Mouse (Mus musculus) forebrain, embryonic 16.5 days (tissue): ENCODE data around the gene Zfp593. TPM values are rescaled to one million over a fixed set of nuclear protein-coding genes. Genes with fewer than 3 reads are reported as not detected.
A peak's percentile ranks its signal among the peaks of the same experiment; 100 is the strongest.

Experiments used
- ATAC-seq: fragments of 200-750 bp; cut with Nextera tagmentation; 2 replicates; pipeline ENCODE4 v1.8.0; 2017; ENCODE audit warnings: mild to moderate bottlenecking, moderate library complexity
- H3K27ac ChIP-seq: fragments of 300-500 bp; sonication (generic); 2 replicates; pipeline ENCODE4 v1.5.1; 2014; ENCODE audit warnings: low read length, control low read depth
- H3K27me3 ChIP-seq: fragments of 300-500 bp; sonication (generic); replicated peaks from 2 replicates; pipeline ENCODE4 v1.6.1; 2014; ENCODE audit warnings: low read length; ENCODE audit not compliant: control insufficient read depth, insufficient read depth
- H3K36me3 ChIP-seq: fragments of 300-500 bp; sonication (generic); 2 replicates; pipeline ENCODE4 v1.6.1; 2014; ENCODE audit not compliant: control insufficient read depth, insufficient read depth
- H3K4me1 ChIP-seq: fragments of 300-500 bp; sonication (generic); replicated peaks from 2 replicates; pipeline ENCODE4 v1.6.1; 2014; ENCODE audit warnings: low read length; ENCODE audit not compliant: control insufficient read depth, insufficient read depth
- H3K4me2 ChIP-seq: fragments of 300-500 bp; sonication (generic); 2 replicates; pipeline ENCODE4 v1.6.1; 2014; ENCODE audit warnings: mild to moderate bottlenecking, low read length, control low read depth
- H3K4me3 ChIP-seq: fragments of 300-500 bp; sonication (generic); replicated peaks from 2 replicates; pipeline ENCODE4 v1.5.1; 2014; ENCODE audit warnings: mild to moderate bottlenecking, low read length, control low read depth
- H3K9ac ChIP-seq: fragments of 300-500 bp; sonication (generic); replicated peaks from 2 replicates; pipeline ENCODE4 v1.6.1; 2014; ENCODE audit warnings: low read depth, low read length, control low read depth
- H3K9me3 ChIP-seq: fragments of 300-500 bp; sonication (generic); 2 replicates; pipeline ENCODE4 v1.6.1; 2016; ENCODE audit warnings: low read length; ENCODE audit not compliant: control insufficient read depth
- WGBS: fragments of 180-500 bp; shearing (Covaris S2); extraction: QIAGEN DNeasy Blood & Tissue Kit; methylation state at CpG from one replicate; pipeline ENCODE4 v1.1.7; 2014; 5-methylcytosine and 5-hydroxymethylcytosine counted together
- polyA plus RNA-seq: library from polyadenylated mRNA; unstranded; fragments of >200 nt; fragmentation: Nextera tagmentation; extraction: Ambion mirVana; gene quantifications from 2 replicates; pipeline ENCODE4 v1.2.1, GENCODE M21; 2015

The Zfp593 gene
- polyA plus RNA-seq = 17.1 TPM in 2 replicates

DNA sequence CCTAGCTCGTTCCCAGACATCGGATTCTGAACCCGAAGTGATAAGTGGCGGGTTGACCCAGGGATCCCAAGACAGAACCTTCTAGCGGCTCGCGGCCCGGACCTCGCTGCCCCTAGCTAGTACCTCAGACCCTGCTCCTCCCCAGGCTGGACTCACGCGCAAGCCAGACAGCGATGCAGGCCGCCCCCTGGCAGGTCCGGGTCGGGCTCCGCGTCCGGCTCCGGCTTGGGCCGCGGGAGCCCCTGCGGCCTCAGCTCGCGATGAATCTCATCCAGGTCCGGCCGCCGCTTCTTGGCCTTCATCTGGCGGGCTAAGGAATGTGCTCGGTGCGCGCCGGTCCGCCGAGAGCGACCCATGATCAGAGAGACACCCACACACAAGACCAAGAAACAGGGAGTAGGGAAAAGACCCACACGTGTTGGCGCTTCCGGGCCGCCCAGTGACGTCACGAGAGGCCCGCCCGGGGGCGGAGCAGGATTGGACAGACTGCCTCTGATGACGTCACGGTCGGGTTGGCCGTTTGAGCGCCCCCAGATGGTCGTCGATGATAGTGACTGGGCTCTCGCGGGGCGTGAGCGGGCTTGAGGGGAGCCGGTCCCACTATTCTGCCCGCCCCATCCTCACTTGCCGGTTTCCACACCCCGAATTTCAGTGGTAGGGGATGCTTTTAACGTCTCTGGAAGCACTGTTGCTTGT lies at the start of gene Zfp593:
TSS of gene Zfp593 (minus strand) at position 445 of the 696 bp plus-strand sequence.
- ATAC-seq = peak; percentile 73
- under 1% methylated on average over 60 of the region's 60 CpGs for WGBS
- peak within 1 kb of the TSS; percentile 72 for H3K9ac ChIP-seq
- H3K27me3 ChIP-seq = peaks cover 14% of the 10 kb centered on the region; the same call in 1 of the 2 replicates
- H3K9me3 ChIP-seq = no peaks in the 10 kb centered on the region
- H3K4me3 ChIP-seq = peak within 1 kb of the TSS; percentile 78
- H3K4me2 ChIP-seq = peak within 1 kb of the TSS; percentile 70
- H3K36me3 ChIP-seq = no peaks in the 10 kb centered on the region
- no peak within 1 kb of the TSS for H3K27ac ChIP-seq
- peaks cover 23% of the 10 kb centered on the region for H3K4me1 ChIP-seq

GRCm38 (mm10) chr4:134293692-134294163 lies 48.3 kb upstream of the Zfp593 start:
- Histone ChIP-seq H3K36me3 (no peaks in the 10 kb centered on the region), H3K4me1 (peaks cover under 1% of the 10 kb centered on the region; the same call in 1 of the 2 replicates), H3K9ac (no peak overlapping the region), H3K4me3 (no peak overlapping the region), H3K9me3 (0 out of 2 replicates have a peak, but pooled peaks cover 3% of the 10 kb centered on the region), H3K27ac (no peak overlapping the region), H3K4me2 (no peak overlapping the region), H3K27me3 (no peaks in the 10 kb centered on the region)
- WGBS = 70% methylated on average over 9 of the region's 9 CpGs
- ATAC-seq = no peak

GRCm38 (mm10) chr4:134293061-134293691 lies 47.8 kb upstream of the Zfp593 start:
- H3K27ac ChIP-seq = no peak overlapping the region
- peaks cover 6% of the 10 kb centered on the region for H3K4me1 ChIP-seq
- no peak overlapping the region for H3K9ac ChIP-seq
- no peaks in the 10 kb centered on the region for H3K36me3 ChIP-seq
- no peak overlapping the region for H3K4me2 ChIP-seq
- H3K4me3 ChIP-seq = no peak overlapping the region
- 0 out of 2 replicates have a peak, but pooled peaks cover 3% of the 10 kb centered on the region for H3K9me3 ChIP-seq
- 74% methylated on average over 18 of the region's 18 CpGs for WGBS
- no peaks in the 10 kb centered on the region for H3K27me3 ChIP-seq
- no peak for ATAC-seq

DNA sequence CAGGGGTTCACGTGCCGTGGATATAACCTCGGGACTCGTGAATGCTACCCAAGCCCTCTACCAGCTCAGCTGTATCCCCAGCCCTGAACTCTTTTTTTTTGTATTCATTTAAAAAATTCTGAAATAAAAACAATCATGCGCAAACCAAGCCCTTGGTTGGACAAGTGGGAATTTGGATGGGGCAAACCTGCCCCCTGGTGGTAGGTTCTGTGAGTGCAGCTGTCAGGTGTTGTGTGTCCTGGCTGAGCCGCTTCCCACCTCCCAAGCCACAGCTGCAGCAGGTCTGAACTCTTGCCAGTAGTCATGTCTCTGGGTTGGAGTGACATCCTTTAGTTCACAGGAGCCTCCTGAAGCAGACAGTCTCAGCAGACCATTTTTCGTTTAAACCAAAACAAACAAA lies 46.7 kb upstream of the Zfp593 start:
- Histone ChIP-seq H3K27me3 (no peaks in the 10 kb centered on the region), H3K9me3 (0 out of 2 replicates have a peak, but pooled peaks cover 3% of the 10 kb centered on the region), H3K27ac (no peak overlapping the region), H3K36me3 (no peaks in the 10 kb centered on the region), H3K9ac (no peak overlapping the region), H3K4me3 (no peak overlapping the region), H3K4me2 (no peak overlapping the region), H3K4me1 (peaks cover 8% of the 10 kb centered on the region)
- ATAC-seq = no peak
- 18% methylated on average over 7 of the region's 7 CpGs for WGBS

DNA sequence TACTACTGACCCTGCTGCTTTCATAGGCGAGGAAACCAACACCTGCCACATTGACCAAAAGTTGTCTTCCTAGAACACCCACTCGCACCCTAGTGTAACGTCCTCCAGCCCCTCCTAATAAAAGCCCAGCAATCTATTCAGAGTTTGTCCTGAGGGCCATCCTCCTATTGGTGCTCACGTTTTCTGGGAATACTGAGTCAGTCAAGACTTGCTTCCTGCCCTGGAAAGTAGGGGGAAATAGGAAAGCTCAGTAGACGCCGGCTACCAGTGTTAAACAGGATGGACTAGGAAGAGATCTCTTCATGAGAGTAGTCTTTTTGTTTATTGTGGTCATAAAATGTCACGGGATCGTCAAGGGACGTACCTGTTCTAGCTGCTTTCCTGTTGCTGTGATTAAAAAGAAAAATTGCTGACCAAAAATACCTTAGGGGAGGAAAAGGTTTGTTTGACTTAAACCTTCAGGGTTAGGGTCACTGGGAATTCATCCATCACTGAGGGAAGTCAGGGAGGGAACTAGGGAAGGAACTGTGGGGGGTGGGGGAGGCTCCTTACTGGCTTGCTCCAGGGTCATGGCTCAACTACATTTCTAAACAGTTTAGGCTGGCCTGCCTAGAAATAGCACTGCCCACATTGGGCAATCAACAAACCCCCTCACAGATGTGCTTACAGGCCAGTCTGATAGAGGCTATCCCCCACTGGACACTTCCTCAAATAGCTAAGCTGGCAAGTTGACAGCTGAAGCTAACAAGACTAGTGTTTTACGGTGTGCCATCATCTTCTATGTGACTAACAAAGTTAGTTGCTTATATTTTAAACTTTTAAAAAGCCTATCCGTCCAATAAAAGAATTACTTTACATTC lies 43.2 kb upstream of the Zfp593 start:
- no peak for ATAC-seq
- H3K27me3 ChIP-seq = no peaks in the 10 kb centered on the region
- WGBS = 48% methylated on average over 11 of the region's 11 CpGs
- no peak overlapping the region for H3K27ac ChIP-seq
- H3K36me3 ChIP-seq = no peaks in the 10 kb centered on the region
- peak overlapping the region; percentile 99 for H3K9ac ChIP-seq
- H3K4me1 ChIP-seq = peaks cover 18% of the 10 kb centered on the region
- peak overlapping the region; percentile 76 for H3K4me2 ChIP-seq
- no peaks in the 10 kb centered on the region for H3K9me3 ChIP-seq
- H3K4me3 ChIP-seq = peak overlapping the region; percentile 73

GRCm38 (mm10) chr4:134287575-134288025 lies 42.2 kb upstream of the Zfp593 start, which contains the start of gene Pdik1l:
TSS of gene Pdik1l (minus strand) at chr4:134287895.
- H3K9me3 ChIP-seq = no peaks in the 10 kb centered on the region
- H3K9ac ChIP-seq = peak within 1 kb of the TSS; percentile 99
- whole genome bisulfite sequencing = 0% methylated on average over 41 of the region's 43 CpGs
- H3K27me3 ChIP-seq = no peaks in the 10 kb centered on the region
- H3K4me1 ChIP-seq = peaks cover 18% of the 10 kb centered on the region
- H3K36me3 ChIP-seq = 0 out of 2 replicates have a peak, but pooled peaks cover under 1% of the 10 kb centered on the region
- peak within 1 kb of the TSS; percentile 73 for H3K4me3 ChIP-seq
- peak; percentile 78 for ATAC-seq
- H3K27ac ChIP-seq = peak within 1 kb of the TSS; percentile 99
- H3K4me2 ChIP-seq = peak within 1 kb of the TSS; percentile 78

- peak overlapping the region; percentile 78 for H3K4me2 ChIP-seq
- H3K9ac ChIP-seq = peak overlapping the region; percentile 99
- H3K4me3 ChIP-seq = peak overlapping the region; percentile 73
- H3K9me3 ChIP-seq = no peaks in the 10 kb centered on the region
- 0% methylated on average over 55 of the region's 59 CpGs for WGBS
- peak overlapping the region; percentile 99 for H3K27ac ChIP-seq
- peaks cover 18% of the 10 kb centered on the region for H3K4me1 ChIP-seq
- peaks cover 4% of the 10 kb centered on the region; the same call in 1 of the 2 replicates for H3K36me3 ChIP-seq
- no peaks in the 10 kb centered on the region for H3K27me3 ChIP-seq
- peak; percentile 96 for ATAC-seq
Observed at GRCm38 (mm10) chr4:134287168-134287564, 41.8 kb upstream of the Zfp593 start.

GRCm38 (mm10) chr4:134286226-134287167 lies 41.1 kb upstream of the Zfp593 start:
- Histone ChIP-seq H3K27ac (peak overlapping the region; percentile 73), H3K9ac (peak overlapping the region; percentile 90), H3K36me3 (peaks cover 8% of the 10 kb centered on the region), H3K4me2 (peak overlapping the region; percentile 78), H3K4me1 (peaks cover 18% of the 10 kb centered on the region), H3K27me3 (no peaks in the 10 kb centered on the region), H3K9me3 (no peaks in the 10 kb centered on the region), H3K4me3 (peak overlapping the region; percentile 73)
- ATAC-seq = peak; percentile 29
- WGBS = 3% methylated on average over 59 of the region's 59 CpGs
